Mouse (Mus musculus) heart, adult 2 months (tissue): Measurements from ENCODE around the gene Mad2l1bp.

ENCODE experiments used
- CTCF ChIP-seq: fragments of 200-600 bp; IDR thresholded peaks from 2 replicates; pipeline ENCODE4 v1.8.1; 2022; ENCODE audit warnings: antibody characterized with exemption, mild to moderate bottlenecking, moderate library complexity
- EP300 ChIP-seq: fragments of 200-500 bp; IDR thresholded peaks from 2 replicates; pipeline ENCODE4 v1.6.1; 2011; ENCODE audit warnings: low read depth, low read length, control low read depth; ENCODE audit not compliant: insufficient read depth
- POLR2A ChIP-seq: fragments of 200-500 bp; IDR thresholded peaks from 2 replicates; pipeline ENCODE4 v1.6.1; 2011; ENCODE audit warnings: mild to moderate bottlenecking, low read depth, low read length, control low read depth; ENCODE audit not compliant: insufficient read depth

DNA sequence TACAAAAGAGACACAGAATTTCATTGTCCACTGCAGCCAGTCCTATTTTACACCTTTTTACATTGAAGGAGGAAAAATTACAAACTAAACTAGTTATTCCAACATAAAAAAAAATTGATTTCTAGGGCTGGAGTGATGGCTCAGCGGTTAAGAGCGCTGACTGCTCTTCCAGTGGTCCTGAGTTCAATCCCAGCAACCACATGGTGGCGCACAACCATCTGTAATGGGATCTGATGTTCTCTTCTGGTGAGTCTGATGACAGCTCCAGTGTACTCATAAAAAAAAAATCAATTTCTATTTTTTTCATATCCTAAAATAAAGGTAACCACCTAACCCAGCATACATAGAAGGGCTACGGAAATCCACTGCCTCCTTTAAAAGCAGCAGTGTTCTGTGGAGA lies 28.9 kb upstream of the Mad2l1bp start:
- TF ChIP-seq CTCF = peak; percentile 55
- no peak for TF ChIP-seq POLR2A
- no peak for TF ChIP-seq EP300
